Mouse (Mus musculus): ENCODE measurements at regions not wholly inside any gene's neighbourhood (a gene's known extent, or its start where the extent isn't known, plus 50 kb on each side); places are given as distances from the start of the nearest gene placed in this dataset.

- no peak for ATAC-seq (replicated peaks in 1 of 2; ENCODE audit: insufficient read depth in 1 of 2, low FRiP score in 2 of 2, low TSS enrichment in 1 of 2, low read depth in 1 of 2, poor library complexity in 2 of 2, severe bottlenecking in 2 of 2)
Measured at GRCm38 (mm10) chr10:23413794-23414518, 63.4 kb upstream of the Eya4 start.

DNA sequence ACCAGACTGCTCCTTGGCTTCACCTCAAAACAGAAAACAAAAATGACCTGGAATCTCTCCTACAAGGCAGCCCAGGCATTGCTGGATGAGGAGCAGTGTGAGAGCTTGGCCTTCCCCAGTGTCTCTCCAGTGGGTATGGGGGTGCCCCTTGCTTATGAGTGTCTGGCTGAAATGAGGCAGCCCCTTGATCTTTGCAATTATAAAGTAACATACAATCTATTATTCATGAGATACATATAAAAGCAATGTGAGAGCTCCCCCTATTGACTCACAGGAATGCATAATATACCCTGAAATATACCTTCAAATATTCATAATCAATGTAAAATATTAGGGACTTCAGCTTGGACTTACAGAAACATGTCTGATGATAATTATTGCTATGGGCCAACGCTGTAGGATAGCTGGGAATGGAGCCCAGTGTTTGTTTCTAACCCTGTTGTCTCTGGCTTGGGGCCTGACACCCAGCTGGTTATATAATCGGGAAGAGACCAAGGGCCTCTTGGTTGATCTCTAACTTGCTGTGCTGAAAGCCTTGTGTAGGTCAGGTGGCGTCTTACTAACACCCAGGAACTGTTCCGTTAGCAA is 52.9 kb upstream of the Eya4 start:
- no peak for ATAC-seq (replicated peaks in 1 of 2; ENCODE audit: insufficient read depth in 1 of 2, low FRiP score in 2 of 2, low TSS enrichment in 1 of 2, low read depth in 1 of 2, poor library complexity in 2 of 2, severe bottlenecking in 2 of 2)

Measured in hematopoietic stem cell, adult 5-6 weeks (primary cell).